Mouse (Mus musculus): ENCODE measurements around the gene Tnxb.

The Tnxb gene

GRCm38 (mm10) chr17:34643944-34644343, 26.4 kb upstream of the Tnxb start:
- no peak for DNase-seq (ENCODE audit: low spot score)

GRCm38 (mm10) chr17:34644608-34645007, 25.7 kb upstream of the Tnxb start, which contains the start of gene Fkbpl:
Gene Fkbpl (plus strand): TSS chr17:34644764.
- peak; percentile 96 for DNase-seq (ENCODE audit: low spot score)

- DNase-seq (ENCODE audit: low spot score), result no peak
These were observed 25.0 kb upstream of the Tnxb start for GRCm38 (mm10) chr17:34645256-34645829.

- DNase-seq (ENCODE audit: low spot score), result no peak
These were observed 24.4 kb upstream of the Tnxb start for GRCm38 (mm10) chr17:34645831-34646511.

GRCm38 (mm10) chr17:34646906-34647787, 23.2 kb upstream of the Tnxb start, which contains the start of gene Atf6b:
Gene Atf6b (plus strand): TSS chr17:34647146.
- DNase-seq (ENCODE audit: low spot score), result peak; percentile 95

GRCm38 (mm10) chr17:34648141-34648890, 22.0 kb upstream of the Tnxb start:
- DNase-seq (ENCODE audit: low spot score), result no peak

GRCm38 (mm10) chr17:34649106-34649864, 21.1 kb upstream of the Tnxb start:
- no peak for DNase-seq (ENCODE audit: low spot score)

GRCm38 (mm10) chr17:34650781-34651180, 19.6 kb upstream of the Tnxb start:
- DNase-seq (ENCODE audit: low spot score), result no peak

GRCm38 (mm10) chr17:34651507-34652221, 18.7 kb upstream of the Tnxb start:
- DNase-seq (ENCODE audit: low spot score), result peak; percentile 62

- DNase-seq (ENCODE audit: low spot score), result no peak
These were observed 17.8 kb upstream of the Tnxb start for GRCm38 (mm10) chr17:34652546-34652945.

- no peak for DNase-seq (ENCODE audit: low spot score)
These were observed 17.4 kb upstream of the Tnxb start for GRCm38 (mm10) chr17:34652985-34653384.

GRCm38 (mm10) chr17:34653746-34654285, 16.5 kb upstream of the Tnxb start:
- peak; percentile 64 for DNase-seq (ENCODE audit: low spot score)

- DNase-seq (ENCODE audit: low spot score), result no peak
These were observed 15.9 kb upstream of the Tnxb start for GRCm38 (mm10) chr17:34654392-34654791.

- DNase-seq (ENCODE audit: low spot score), result peak; percentile 69
These were observed 15.2 kb upstream of the Tnxb start for GRCm38 (mm10) chr17:34655160-34655559.

- DNase-seq (ENCODE audit: low spot score), result peak; percentile 87
These were observed 14.7 kb upstream of the Tnxb start for GRCm38 (mm10) chr17:34655581-34655991.

GRCm38 (mm10) chr17:34656666-34657065, 13.7 kb upstream of the Tnxb start:
- DNase-seq (ENCODE audit: low spot score), result peak; percentile 44

GRCm38 (mm10) chr17:34657271-34657670, 13.1 kb upstream of the Tnxb start:
- DNase-seq (ENCODE audit: low spot score), result no peak

- DNase-seq (ENCODE audit: low spot score), result no peak
These were observed 12.2 kb upstream of the Tnxb start for GRCm38 (mm10) chr17:34658145-34658544.

- no peak for DNase-seq (ENCODE audit: low spot score)
These were observed 11.7 kb upstream of the Tnxb start for GRCm38 (mm10) chr17:34658591-34658990.

- no peak for DNase-seq (ENCODE audit: low spot score)
These were observed 11.0 kb upstream of the Tnxb start for GRCm38 (mm10) chr17:34659181-34659896.
